Mouse (Mus musculus): ENCODE measurements around the gene Fam131c. TPM values are rescaled to one million over a fixed set of nuclear protein-coding genes. Genes with fewer than 3 reads are reported as not detected.

Gene Fam131c
- polyA plus RNA-seq (2012; rRNA removed), result 0.56 and 0.91 TPM in 2 replicates

DNA sequence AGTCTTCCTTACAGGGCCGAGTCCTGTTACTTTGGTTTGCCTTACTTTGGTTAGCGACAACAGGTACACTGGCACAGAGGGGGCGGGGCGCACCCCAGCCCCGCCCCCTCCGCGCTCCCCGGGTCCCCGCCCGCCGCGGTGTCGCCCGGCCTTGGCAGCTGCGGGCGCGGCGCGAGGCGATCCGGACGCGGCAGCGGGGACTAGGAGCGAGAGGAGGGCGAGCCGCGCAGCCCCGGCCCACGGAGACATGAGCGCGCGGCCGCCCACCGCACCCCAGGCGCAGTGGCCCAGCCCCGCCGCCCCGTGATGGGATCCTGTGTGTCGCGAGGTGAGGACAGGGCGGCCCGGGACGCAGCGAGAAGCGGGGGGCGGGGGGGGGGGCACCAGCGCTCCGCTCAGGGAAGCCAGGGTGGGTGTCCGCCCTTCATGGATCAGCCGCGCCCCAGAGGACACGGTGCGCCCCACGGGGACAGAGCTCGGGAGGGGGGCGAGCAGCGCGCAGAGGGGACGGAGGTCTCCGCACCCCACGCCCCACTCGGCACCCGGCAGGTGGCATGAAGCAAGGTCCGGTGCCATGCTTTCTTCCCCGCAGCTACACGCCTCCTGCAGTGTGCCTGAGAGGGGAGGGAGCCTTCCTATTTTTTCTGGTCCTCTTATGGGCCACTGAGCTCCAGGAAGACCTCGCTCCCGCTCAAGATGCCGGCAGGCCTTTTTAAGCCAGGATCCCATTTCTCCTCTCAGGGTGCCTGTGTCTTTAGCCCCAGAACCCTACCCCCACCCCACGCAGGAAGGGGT, at the start of gene Fam131c:
TSS of gene Fam131c (plus strand) at position 224 of the 795 bp plus-strand sequence.
- WGBS, result 4% methylated on average over 67 of the region's 71 CpGs
- peak; percentile 24 for DNase-seq (ENCODE audit: low read depth, low spot score)

DNA sequence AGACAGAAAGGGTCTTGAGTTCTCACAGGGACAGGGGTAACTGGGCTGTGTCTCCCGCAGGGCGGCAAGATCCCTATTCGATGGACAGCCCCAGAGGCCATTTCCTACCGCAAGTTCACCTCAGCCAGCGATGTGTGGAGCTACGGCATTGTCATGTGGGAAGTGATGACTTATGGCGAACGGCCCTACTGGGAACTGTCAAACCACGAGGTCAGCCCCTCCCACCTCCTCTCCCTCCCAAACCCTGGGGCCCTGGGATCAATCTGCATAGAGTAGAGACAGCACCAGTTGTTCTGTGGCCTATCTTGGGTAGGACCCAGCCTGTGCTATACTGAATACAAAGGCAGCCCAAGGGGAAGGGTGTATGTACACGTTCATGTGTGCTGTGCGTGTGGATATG, 45.5 kb upstream of the Fam131c start:
- WGBS, result 83% methylated on average over 11 of the region's 11 CpGs
- DNase-seq (ENCODE audit: low read depth, low spot score), result no peak

DNA sequence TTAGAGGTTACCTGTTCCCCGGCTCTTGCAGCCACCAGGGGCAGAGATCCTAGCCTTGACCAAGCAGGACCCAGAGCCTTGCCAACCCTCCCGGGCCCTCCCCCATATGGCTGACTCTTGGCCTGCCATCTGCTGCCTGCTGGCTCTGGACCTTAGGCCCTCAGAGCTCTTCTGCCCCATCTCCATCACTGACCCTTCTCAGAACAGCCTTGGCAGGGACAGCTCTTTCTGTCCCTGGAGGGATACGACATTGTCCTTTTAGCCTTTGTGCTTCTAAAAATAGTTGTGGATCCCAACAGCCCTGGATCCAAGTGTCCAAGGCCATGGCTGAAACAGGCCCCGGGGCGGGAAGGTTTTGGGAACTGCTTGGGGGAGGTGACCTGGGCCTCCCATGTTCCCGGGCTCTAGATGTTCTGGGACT, 43.2 kb upstream of the Fam131c start:
- 80% methylated on average over 6 of the region's 6 CpGs for WGBS

DNA sequence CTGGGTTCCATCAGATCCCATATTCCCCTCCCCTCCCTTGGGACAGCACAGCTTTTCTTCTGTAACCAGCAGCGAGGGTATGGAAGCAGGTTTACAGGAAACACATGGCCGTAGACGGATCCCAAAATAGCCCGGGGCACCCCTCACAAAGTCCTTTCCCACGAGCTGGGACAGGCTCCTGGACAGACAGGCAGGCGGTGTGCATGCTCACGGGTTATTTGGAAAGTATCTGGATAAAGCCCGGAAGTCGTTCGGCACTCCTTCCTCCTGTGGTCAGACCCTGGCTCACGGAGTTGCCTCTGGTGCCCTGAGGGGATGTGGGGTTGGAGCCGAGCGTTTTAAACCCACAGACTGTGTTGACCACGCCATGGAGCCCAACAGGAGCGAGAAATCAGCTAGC, 42.4 kb upstream of the Fam131c start:
- 70% methylated on average over 15 of the region's 15 CpGs for WGBS
- DNase-seq (ENCODE audit: low read depth, low spot score), result no peak

More for the DNA sequence above, 43.2 kb upstream of the Fam131c start:
- DNase-seq (ENCODE audit: low read depth, low spot score), result no peak

DNA sequence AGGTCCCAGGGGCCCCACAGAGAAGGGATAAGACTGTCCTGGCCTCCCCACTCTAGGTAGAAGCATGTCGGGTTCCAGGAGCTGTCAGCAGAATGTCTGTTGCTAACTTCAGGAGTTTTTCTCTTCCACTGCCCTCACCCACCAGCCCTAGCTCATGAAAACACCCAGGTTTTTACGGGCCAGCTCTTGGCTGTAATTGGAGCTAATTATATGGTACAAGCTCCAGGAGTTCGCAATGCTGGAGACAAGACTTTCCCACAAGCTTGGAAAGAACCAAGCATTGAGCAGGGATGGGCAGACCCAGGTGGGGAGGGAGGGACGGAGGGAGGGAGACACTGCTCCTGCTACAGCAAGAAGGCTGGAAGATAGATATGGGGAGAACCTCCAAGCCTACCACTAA, 40.9 kb upstream of the Fam131c start:
- no peak for DNase-seq (ENCODE audit: low read depth, low spot score)
- WGBS, result 72% methylated on average over 4 of the region's 4 CpGs

DNA sequence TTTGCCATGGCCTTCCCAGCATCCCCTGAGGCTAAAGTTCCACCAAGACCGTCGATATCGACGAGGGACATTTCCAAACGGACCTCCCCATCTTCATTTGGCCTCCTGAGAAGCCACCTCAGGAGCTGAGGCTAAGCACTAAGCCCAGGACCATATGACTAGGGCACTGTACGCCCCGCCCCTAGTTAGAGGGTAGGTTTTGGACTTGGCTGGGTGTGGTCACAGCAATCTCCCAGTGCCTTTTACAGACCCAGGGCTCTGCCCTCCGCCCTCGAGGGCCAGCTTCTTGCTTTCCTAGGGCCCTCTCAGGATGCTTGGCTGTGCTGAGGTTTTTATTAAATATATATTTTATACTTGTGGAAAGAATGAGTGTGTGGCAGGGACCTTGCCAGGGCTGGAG, 39.3 kb upstream of the Fam131c start:
- no peak for DNase-seq (ENCODE audit: low read depth, low spot score)
- 61% methylated on average over 9 of the region's 9 CpGs for WGBS

DNA sequence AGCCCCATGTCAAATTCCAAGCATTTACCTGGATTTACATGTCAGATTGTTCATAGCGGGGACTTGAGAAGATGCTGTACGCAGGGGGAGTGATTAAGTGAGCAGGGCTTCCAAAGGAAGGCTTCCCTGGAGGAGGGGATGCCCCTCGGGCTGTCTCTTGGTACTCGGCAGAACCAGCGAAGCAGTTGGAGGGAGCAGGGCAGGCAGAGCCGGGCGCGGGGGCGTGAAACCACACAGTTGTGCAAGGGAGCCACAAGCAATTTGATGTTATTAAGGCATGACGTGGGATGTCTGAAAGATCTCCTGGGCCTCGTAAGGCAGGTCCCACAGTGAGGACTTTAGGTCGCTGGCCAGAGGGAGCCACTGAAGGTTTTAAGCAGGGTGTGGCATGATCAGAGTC, 38.1 kb upstream of the Fam131c start:
- no peak for DNase-seq (ENCODE audit: low read depth, low spot score)
- WGBS, result 83% methylated on average over 12 of the region's 12 CpGs

DNA sequence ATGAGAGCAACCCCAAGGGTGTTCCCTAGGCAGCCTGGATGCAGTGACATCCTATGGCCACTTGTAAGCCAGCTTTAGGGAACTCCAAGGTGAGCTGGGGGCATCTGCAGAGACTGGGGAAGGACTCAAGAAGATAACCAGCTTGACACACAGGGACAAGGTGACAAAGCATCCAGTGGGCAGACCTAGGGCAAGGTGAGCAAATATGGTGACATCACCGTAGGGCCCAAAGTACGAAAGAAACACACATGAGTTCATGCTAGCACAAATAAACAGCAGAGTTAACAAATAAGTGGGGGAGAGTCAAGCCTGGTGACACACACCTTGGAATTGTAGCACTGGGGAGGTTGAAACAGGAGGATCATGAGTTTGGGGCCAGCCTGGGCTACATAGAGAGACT, 36.6 kb upstream of the Fam131c start:
- WGBS, result 72% methylated on average over 2 of the region's 2 CpGs
- DNase-seq (ENCODE audit: low read depth, low spot score), result no peak

DNA sequence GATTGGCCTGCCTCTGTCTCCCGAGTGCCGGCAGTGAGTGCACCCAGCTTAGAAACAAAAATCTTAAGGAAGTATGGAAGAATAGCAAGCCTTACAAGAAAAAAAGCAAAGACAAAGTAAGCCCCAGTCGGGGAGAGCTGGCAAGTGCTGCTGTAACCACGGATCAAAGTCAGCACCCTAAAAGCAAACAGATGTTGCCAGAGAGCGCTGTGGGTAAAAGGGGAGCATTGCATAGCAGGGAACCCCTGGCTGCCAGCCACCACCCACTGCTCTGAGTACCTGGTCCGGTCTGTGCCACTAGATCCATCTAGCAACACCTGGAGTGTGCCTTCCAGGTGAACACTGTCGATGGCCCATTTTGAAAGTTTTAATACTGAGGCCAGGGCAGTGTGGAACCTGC, 35.8 kb upstream of the Fam131c start:
- WGBS, result 45% methylated on average over 7 of the region's 7 CpGs
- no peak for DNase-seq (ENCODE audit: low read depth, low spot score)

DNA sequence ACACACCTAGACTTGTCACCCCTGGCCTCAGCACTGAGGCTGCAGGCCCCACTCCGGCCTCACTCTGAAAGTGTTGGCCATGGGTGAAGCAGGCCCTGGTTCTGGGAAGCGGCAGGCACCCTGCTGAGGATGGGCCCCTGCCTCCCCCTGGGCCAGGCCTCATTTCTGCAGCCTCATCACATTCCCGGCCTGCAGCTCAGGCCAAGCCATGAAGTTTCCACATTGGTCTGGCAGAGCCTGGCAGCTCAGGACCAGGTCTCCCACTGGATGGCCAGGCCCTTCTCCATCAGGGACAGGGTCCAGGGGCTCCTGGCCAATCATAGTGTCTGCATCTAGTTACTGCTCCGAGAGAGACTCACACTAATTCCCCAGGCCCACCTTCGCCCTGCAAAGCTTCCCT, 33.3 kb upstream of the Fam131c start:
- no peak for DNase-seq (ENCODE audit: low read depth, low spot score)
- 84% methylated on average over 5 of the region's 5 CpGs for WGBS

DNA sequence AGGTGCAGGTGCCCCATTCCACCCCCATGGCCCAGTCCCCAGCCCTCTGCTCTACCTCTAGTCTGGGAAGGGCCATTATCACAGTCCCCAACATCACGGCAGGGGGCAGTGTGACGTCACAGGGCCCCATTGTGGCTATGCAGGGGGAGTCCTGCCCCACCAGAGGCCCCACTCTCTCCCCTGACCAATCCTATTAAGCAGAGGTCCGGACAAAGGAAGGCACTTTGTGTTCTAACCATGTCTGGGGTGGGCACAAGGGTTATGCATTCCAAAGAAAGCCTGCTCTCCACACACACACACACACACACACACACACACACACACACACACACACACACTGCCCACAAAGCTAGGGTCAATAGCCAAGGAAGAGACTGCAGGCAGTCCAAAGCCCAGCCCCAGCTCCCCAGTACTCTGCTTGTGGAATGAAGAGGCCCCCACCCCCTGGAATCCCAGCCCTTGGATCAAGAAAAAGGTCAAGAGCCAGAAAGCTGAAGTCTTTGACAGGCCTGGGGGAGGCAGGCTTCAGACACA, 32.7 kb upstream of the Fam131c start:
- DNase-seq (ENCODE audit: low read depth, low spot score), result no peak
- WGBS, result 48% methylated on average over 3 of the region's 3 CpGs

DNA sequence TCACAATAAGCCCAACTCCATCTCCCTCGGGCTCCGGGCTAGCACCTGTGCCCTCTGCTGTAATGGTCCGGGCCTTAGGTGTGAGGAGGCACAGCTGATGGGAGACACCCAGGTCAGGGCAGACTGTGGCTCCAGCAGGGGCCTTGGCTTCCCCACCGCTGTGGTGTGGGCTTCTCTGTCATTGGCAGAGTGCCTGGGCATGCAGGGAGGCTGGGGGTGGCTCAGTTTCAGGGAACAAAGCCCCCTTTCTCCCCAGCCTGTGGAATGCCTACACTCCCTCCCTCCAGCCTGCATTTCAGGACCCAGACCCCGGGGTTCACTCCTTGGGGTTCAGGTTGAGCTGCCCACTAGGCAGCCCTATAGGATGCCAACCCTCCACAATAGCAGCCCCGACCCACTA, 31.8 kb upstream of the Fam131c start:
- DNase-seq (ENCODE audit: low read depth, low spot score), result no peak
- 84% methylated on average over 6 of the region's 6 CpGs for WGBS

DNA sequence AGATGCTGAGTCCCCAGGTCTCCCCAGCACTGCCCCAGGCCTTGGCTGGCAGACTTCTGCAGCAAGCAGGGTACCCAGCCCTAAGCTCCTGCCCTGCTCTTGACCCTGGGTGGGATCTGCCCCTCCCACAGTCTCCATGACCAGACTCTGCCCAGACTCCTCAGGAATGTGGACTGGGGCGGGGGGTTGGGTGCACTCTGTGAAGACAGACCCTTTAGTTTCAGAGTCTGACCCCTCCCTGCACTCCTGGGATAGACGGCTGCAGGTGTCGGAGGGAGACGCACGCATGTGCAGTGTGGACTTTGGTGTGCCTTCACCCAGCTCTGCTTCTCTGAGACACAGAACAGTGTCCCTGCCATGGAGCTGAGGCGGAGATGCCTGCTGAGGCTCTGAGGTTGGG, 30.0 kb upstream of the Fam131c start:
- 44% methylated on average over 6 of the region's 6 CpGs for WGBS

DNA sequence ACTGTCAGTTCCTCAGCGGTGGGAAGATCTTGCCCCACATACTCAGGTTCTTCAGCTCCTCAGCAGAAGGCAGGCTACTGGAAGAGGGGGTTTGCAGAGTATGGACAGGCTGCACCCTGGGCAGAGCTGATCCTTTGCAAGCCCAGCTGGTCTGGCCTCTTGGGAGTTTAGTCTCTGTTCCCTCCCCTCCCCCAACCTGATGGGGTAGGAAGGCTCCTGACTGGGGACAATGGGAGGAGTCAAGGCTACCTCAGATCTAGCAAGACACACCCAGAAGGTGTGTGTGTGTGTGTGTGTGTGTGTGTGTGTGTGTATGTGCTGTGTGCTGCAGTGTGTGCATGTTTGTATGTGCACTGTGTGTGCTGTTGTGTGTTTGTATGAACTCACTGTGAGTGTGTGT, 29.2 kb upstream of the Fam131c start:
- DNase-seq (ENCODE audit: low read depth, low spot score), result no peak
- WGBS, result 57% methylated on average over 1 of the region's 1 CpGs

More for the DNA sequence above, 30.0 kb upstream of the Fam131c start:
- no peak for DNase-seq (ENCODE audit: low read depth, low spot score)

DNA sequence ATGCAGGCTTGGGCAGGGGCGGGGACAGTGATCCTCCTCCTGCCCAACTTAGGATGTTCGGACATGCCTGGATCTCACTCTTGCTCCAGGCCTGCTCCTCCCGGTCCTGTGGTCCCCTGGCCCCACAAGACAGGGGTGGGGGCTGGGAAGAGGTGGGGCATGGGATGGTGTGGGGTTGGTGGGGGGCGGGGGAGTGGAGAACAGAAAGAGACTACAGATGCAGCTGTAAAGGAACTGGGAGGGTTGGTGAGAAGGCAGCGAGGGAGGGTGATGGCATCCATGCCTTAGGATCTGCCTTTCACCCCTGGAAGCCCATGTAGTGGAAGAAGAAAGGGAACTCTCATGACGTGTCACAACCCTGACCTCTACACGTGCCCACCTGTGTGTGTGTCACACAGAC, 26.5 kb upstream of the Fam131c start:
- WGBS, result 68% methylated on average over 7 of the region's 7 CpGs
- no peak for DNase-seq (ENCODE audit: low read depth, low spot score)

DNA sequence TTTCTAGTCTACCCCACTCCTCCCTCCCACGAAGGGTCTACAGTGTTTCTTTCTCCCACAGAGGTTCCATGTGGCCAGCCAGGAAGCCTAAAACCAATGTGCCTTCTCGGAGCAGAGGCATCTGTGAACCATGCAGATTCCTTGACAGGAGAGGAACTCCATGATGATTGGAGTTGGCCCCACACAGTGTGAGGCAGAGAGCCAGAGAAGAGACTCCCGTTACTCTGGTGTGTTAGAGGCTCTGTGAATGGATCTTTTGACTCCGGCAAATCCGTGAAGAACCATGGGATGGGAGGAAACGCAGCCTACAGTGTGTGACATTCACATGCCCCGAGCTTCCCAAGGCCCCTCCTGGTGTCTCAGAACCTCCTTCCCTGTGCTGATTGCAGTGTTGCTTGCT, 24.5 kb upstream of the Fam131c start:
- 71% methylated on average over 7 of the region's 7 CpGs for WGBS

DNA sequence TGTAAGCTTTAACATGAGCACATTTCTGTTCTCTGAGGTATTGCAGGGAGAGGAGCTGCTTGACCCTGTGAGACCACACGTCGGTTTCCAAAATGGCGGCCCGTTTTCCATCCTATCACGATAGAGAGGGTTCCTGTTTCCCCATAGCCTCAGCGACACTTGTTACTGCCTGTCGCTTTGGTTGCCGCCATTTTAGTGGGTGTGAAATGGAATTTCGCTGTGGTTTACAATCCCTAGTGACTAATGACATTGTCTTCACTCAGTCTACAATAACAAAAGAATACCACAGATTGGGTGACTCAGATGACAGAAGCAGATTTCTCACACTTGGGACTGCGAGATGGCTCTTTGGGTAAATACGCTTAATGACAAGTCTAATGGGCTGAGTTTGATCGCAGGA, 22.8 kb upstream of the Fam131c start:
- 92% methylated on average over 12 of the region's 12 CpGs for WGBS

More for the DNA sequence above, 24.5 kb upstream of the Fam131c start:
- DNase-seq (ENCODE audit: low read depth, low spot score), result no peak

DNA sequence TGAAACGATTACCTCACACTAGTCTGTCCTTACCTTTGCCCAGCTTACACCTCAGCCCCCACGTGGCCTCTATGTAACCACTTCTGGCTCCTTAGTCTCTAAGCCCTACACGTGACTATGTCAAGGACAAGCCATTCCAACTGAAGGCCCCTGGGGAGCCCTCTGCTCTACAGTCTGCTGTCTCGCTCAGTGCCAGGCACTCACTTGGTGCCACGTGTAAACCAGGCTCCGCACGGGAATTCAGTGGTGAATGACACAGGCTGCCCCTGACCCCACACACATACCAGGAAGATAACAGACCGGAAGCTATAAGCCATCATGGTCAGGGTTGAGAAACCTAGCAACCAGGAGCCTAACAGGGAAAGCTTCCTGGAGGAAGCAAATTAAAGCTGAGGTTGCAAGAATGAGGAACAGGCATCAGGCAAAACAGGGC, 20.6 kb upstream of the Fam131c start:
- WGBS, result 34% methylated on average over 8 of the region's 8 CpGs
- DNase-seq (ENCODE audit: low read depth, low spot score), result no peak

More for the DNA sequence above, 22.8 kb upstream of the Fam131c start:
- no peak for DNase-seq (ENCODE audit: low read depth, low spot score)

DNA sequence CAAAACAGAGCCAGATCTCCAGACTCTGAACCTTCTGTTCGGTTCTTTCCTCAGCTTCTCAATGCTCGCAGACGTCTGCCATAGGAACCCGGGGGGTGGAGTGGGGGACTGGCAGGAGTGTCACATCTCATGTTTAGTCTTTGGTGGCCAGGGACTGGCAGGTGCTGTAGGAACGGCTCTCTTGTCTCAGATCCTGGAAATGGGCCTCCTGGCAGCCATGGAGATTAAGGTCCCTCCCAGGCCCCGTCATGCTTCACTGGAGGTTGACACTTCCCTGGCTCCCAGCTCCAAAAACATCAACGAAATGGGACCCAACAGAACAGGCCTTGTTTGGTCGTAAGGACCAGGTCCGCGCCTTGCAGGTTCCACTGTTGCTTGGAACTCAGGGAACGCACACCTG, 19.4 kb upstream of the Fam131c start:
- 81% methylated on average over 11 of the region's 11 CpGs for WGBS
- no peak for DNase-seq (ENCODE audit: low read depth, low spot score)

DNA sequence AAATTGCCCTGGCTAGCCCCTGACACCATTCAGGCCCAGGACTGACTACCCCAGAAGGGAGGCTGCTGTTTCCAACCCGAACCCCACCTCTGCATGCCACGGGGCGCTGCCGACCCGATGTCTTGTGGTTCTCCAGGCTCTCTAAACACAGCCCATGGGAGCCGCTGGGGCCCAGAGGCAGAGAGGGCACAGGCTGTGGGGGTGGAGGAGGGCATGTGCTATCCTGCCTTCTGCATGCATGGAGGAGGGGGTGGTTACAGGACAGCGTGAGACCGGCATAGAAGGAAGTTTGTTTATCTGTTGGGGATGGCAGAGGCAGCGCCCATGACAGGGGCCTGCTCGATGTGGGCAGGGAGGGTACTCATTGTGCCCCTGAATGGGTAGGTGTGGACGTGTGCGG, 18.0 kb upstream of the Fam131c start:
- DNase-seq (ENCODE audit: low read depth, low spot score), result no peak
- WGBS, result 79% methylated on average over 12 of the region's 12 CpGs

DNA sequence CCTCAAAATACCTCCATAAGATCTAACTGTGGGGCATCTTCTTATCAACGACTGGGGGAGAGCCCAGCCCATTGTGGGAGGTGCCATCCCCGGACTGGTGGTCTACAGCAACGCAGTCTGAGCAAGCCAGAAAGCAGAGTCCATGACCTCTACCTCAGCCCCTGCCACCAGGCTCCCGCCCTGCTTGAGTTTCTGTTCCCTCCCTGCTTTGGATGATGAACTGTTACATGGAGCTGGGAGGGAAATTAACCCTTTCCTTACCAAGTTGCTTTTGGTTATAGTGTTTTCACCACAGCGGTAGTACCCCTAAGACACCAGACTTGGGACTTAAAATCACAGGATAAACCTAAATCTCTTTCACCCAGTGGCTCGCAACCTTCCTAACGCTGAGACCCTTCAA, 16.0 kb upstream of the Fam131c start:
- no peak for DNase-seq (ENCODE audit: low read depth, low spot score)
- 67% methylated on average over 7 of the region's 7 CpGs for WGBS

Measured in large intestine, adult 2 months (tissue).